Mouse (Mus musculus) liver, postnatal 0 days (tissue): ENCODE measurements at regions not wholly inside any gene's neighbourhood (a gene's known extent, or its start where the extent isn't known, plus 50 kb on each side); places are given as distances from the start of the nearest gene placed in this dataset.

Experiments
- ATAC-seq: fragments of 200-750 bp; cut with Nextera tagmentation; 2 replicates; pipeline ENCODE4 v1.8.0; 2017; ENCODE audit warnings: mild to moderate bottlenecking, moderate library complexity
- DNase-seq: peaks from one replicate; pipeline ENCODE4 v3.0.0-alpha.2; 2016
- H3K27ac ChIP-seq: fragments of 300-500 bp; sonication (generic); 2 replicates; pipeline ENCODE4 v1.5.1; 2014; ENCODE audit warnings: antibody characterized with exemption, moderate library complexity, mild to moderate bottlenecking, low read depth
- H3K27me3 ChIP-seq: fragments of 300-500 bp; sonication (generic); 2 replicates; pipeline ENCODE4 v1.6.1; 2014; ENCODE audit warnings: low read length, control low read depth, mixed read lengths; ENCODE audit not compliant: insufficient read depth
- H3K36me3 ChIP-seq: fragments of 300-500 bp; sonication (generic); replicated peaks from 2 replicates; pipeline ENCODE4 v1.6.1; 2014; ENCODE audit warnings: mild to moderate bottlenecking, control low read depth, low read length, moderate library complexity, mixed read lengths; ENCODE audit not compliant: insufficient read depth
- H3K4me1 ChIP-seq: fragments of 300-500 bp; sonication (generic); 2 replicates; pipeline ENCODE4 v1.6.1; 2014; ENCODE audit warnings: antibody characterized with exemption, mild to moderate bottlenecking, control low read depth; ENCODE audit not compliant: insufficient read depth
- H3K4me2 ChIP-seq: fragments of 300-500 bp; sonication (generic); 2 replicates; pipeline ENCODE4 v1.6.1; 2014; ENCODE audit warnings: low read depth, mild to moderate bottlenecking, low read length, moderate library complexity, mixed read lengths
- H3K4me3 ChIP-seq: fragments of 300-500 bp; sonication (generic); 2 replicates; pipeline ENCODE4 v1.5.1; 2014; ENCODE audit warnings: low read depth, low read length
- H3K9ac ChIP-seq: fragments of 300-500 bp; sonication (generic); replicated peaks from 2 replicates; pipeline ENCODE4 v1.6.1; 2014; ENCODE audit warnings: mild to moderate bottlenecking, moderate library complexity
- H3K9me3 ChIP-seq: fragments of 300-500 bp; sonication (generic); 2 replicates; pipeline ENCODE4 v1.6.1; 2016; ENCODE audit warnings: mild to moderate bottlenecking, control low read depth, low read length, mixed read lengths
- CTCF ChIP-seq: sonication (generic); IDR thresholded peaks from 2 replicates; pipeline ENCODE4 v1.5.1; 2016; ENCODE audit warnings: antibody characterized with exemption, low read depth
- EP300 ChIP-seq: IDR thresholded peaks from 2 replicates; pipeline ENCODE4 v1.6.1; 2016; ENCODE audit warnings: antibody characterized with exemption, low read depth, mild to moderate bottlenecking
- WGBS: fragments of 180-500 bp; shearing (Covaris S2); extraction: QIAGEN DNeasy Blood & Tissue Kit; methylation state at CpG from one replicate; pipeline ENCODE4 v1.1.7; 2014; ENCODE audit not compliant: insufficient replicate concordance; 5-methylcytosine and 5-hydroxymethylcytosine counted together

- H3K4me2 ChIP-seq: no peak overlapping the region
These were observed 660.5 kb upstream of the Sel1l start for GRCm38 (mm10) chr12:92509494-92509893.

GRCm38 (mm10) chr12:92508796-92509489 is 660.0 kb upstream of the Sel1l start:
- WGBS: 82% methylated on average over 5 of the region's 5 CpGs
- DNase-seq (no peak), ATAC-seq (no peak)
- Histone ChIP-seq H3K27ac (no peak overlapping the region), H3K9me3 (no peaks in the 10 kb centered on the region), H3K4me1 (no peaks in the 10 kb centered on the region), H3K4me3 (no peak overlapping the region), H3K9ac (no peak overlapping the region), H3K4me2 (no peak overlapping the region), H3K27me3 (no peaks in the 10 kb centered on the region), H3K36me3 (no peaks in the 10 kb centered on the region)
- no peak for TF ChIP-seq CTCF

More at GRCm38 (mm10) chr12:92509494-92509893, 660.5 kb upstream of the Sel1l start:
- Histone ChIP-seq H3K9me3 (no peaks in the 10 kb centered on the region), H3K9ac (no peak overlapping the region), H3K27ac (no peak overlapping the region), H3K4me1 (no peaks in the 10 kb centered on the region), H3K27me3 (no peaks in the 10 kb centered on the region), H3K36me3 (no peaks in the 10 kb centered on the region), H3K4me3 (no peak overlapping the region)
- DNase-seq (no peak), ATAC-seq (no peak)
- no peak for TF ChIP-seq CTCF
- 67% methylated on average over 7 of the region's 7 CpGs for WGBS

GRCm38 (mm10) chr12:92483984-92484383 is 635.0 kb upstream of the Sel1l start:
- DNase-seq (no peak), ATAC-seq (no peak)
- Histone ChIP-seq H3K4me2 (no peak overlapping the region), H3K9ac (no peak overlapping the region), H3K9me3 (no peaks in the 10 kb centered on the region), H3K36me3 (no peaks in the 10 kb centered on the region), H3K4me3 (no peak overlapping the region), H3K27ac (no peak overlapping the region), H3K27me3 (no peaks in the 10 kb centered on the region), H3K4me1 (no peaks in the 10 kb centered on the region)
- no peak for TF ChIP-seq EP300
- no peak for TF ChIP-seq CTCF
- WGBS: 67% methylated on average over 1 of the region's 1 CpGs

GRCm38 (mm10) chr12:92474293-92475062 is 625.5 kb upstream of the Sel1l start:
- Histone ChIP-seq H3K4me1 (no peaks in the 10 kb centered on the region), H3K9me3 (no peaks in the 10 kb centered on the region), H3K9ac (no peak overlapping the region), H3K36me3 (no peaks in the 10 kb centered on the region), H3K27ac (no peak overlapping the region), H3K27me3 (no peaks in the 10 kb centered on the region), H3K4me2 (no peak overlapping the region), H3K4me3 (no peak overlapping the region)
- ATAC-seq (no peak), DNase-seq (no peak)
- TF ChIP-seq EP300 (no peak), CTCF (no peak)
- 55% methylated on average over 4 of the region's 4 CpGs for WGBS

GRCm38 (mm10) chr12:92451110-92451818 is 602.3 kb upstream of the Sel1l start:
- no peaks in the 10 kb centered on the region for H3K27me3 ChIP-seq
- H3K9ac ChIP-seq: no peak overlapping the region
- no peak overlapping the region for H3K4me2 ChIP-seq
- 70% methylated on average over 6 of the region's 6 CpGs for WGBS
- no peaks in the 10 kb centered on the region for H3K9me3 ChIP-seq
- no peaks in the 10 kb centered on the region for H3K4me1 ChIP-seq
- TF ChIP-seq EP300 (no peak), CTCF (no peak)
- H3K4me3 ChIP-seq: no peak overlapping the region
- DNase-seq: no peak
- H3K27ac ChIP-seq: no peak overlapping the region
- no peaks in the 10 kb centered on the region for H3K36me3 ChIP-seq
- no peak for ATAC-seq

GRCm38 (mm10) chr12:92418458-92418857 is 569.5 kb upstream of the Sel1l start:
- ATAC-seq (no peak), DNase-seq (no peak)
- H3K4me3 ChIP-seq: no peak overlapping the region
- no peaks in the 10 kb centered on the region for H3K9me3 ChIP-seq
- no peak overlapping the region for H3K27ac ChIP-seq
- no peaks in the 10 kb centered on the region for H3K36me3 ChIP-seq
- no peaks in the 10 kb centered on the region for H3K27me3 ChIP-seq
- H3K4me1 ChIP-seq: no peaks in the 10 kb centered on the region
- no peak overlapping the region for H3K4me2 ChIP-seq
- 75% methylated on average over 4 of the region's 4 CpGs for WGBS
- no peak for TF ChIP-seq CTCF
- TF ChIP-seq EP300: no peak
- no peak overlapping the region for H3K9ac ChIP-seq
